Mouse (Mus musculus): Measurements from ENCODE around the gene Grip1. TPM values are rescaled to one million over a fixed set of nuclear protein-coding genes. Genes with fewer than 3 reads are reported as not detected.

The Grip1 gene
- polyA plus RNA-seq, 1 experiment from 2014 or later, result 16.2 TPM

- WGBS, result 86% methylated on average over 7 of the region's 7 CpGs
- Histone ChIP-seq H3K4me2 (ENCODE audit: low read depth) (no peak overlapping the region), H3K36me3 (ENCODE audit: control insufficient read depth, insufficient read depth, low read length) (no peaks in the 10 kb centered on the region), H3K27me3 (ENCODE audit: control insufficient read depth, insufficient read depth, low read length) (no peaks in the 10 kb centered on the region), H3K9ac (ENCODE audit: low read length) (no peak overlapping the region), H3K4me1 (ENCODE audit: control insufficient read depth, insufficient read depth, low read length) (no peaks in the 10 kb centered on the region), H3K4me3 (ENCODE audit: low read depth, low read length) (no peak overlapping the region), H3K9me3 (ENCODE audit: control insufficient read depth, low read length) (no peaks in the 10 kb centered on the region), H3K27ac (ENCODE audit: low read depth, low read length) (no peak overlapping the region)
- DNase-seq (ENCODE audit: low spot score) (no peak), ATAC-seq (ENCODE audit: insufficient read depth, low FRiP score, low TSS enrichment) (no peak)
Measured at GRCm38 (mm10) chr10:119608998-119609397, 155.4 kb downstream of the Grip1 start.

- Histone ChIP-seq H3K9ac (ENCODE audit: low read length) (no peak overlapping the region), H3K27ac (ENCODE audit: low read depth, low read length) (no peak overlapping the region), H3K27me3 (ENCODE audit: control insufficient read depth, insufficient read depth, low read length) (no peaks in the 10 kb centered on the region), H3K4me3 (ENCODE audit: low read depth, low read length) (no peak overlapping the region), H3K4me1 (ENCODE audit: control insufficient read depth, insufficient read depth, low read length) (no peaks in the 10 kb centered on the region), H3K36me3 (ENCODE audit: control insufficient read depth, insufficient read depth, low read length) (no peaks in the 10 kb centered on the region), H3K4me2 (ENCODE audit: low read depth) (no peak overlapping the region), H3K9me3 (ENCODE audit: control insufficient read depth, low read length) (no peaks in the 10 kb centered on the region)
- DNase-seq (ENCODE audit: low spot score), result no peak
- ATAC-seq (ENCODE audit: insufficient read depth, low FRiP score, low TSS enrichment), result no peak
- WGBS, result 64% methylated on average over 9 of the region's 9 CpGs
Measured at GRCm38 (mm10) chr10:119610279-119610895, 156.8 kb downstream of the Grip1 start.

GRCm38 (mm10) chr10:119612034-119612433, 158.4 kb downstream of the Grip1 start:
- H3K4me2 ChIP-seq (ENCODE audit: low read depth), result no peak overlapping the region
- no peaks in the 10 kb centered on the region for H3K36me3 ChIP-seq (ENCODE audit: control insufficient read depth, insufficient read depth, low read length)
- no peaks in the 10 kb centered on the region for H3K4me1 ChIP-seq (ENCODE audit: control insufficient read depth, insufficient read depth, low read length)
- DNase-seq (ENCODE audit: low spot score), result no peak
- WGBS, result 88% methylated on average over 5 of the region's 5 CpGs
- H3K9me3 ChIP-seq (ENCODE audit: control insufficient read depth, low read length), result no peaks in the 10 kb centered on the region
- no peak for ATAC-seq (ENCODE audit: insufficient read depth, low FRiP score, low TSS enrichment)
- H3K27ac ChIP-seq (ENCODE audit: low read depth, low read length), result no peak overlapping the region
- no peaks in the 10 kb centered on the region for H3K27me3 ChIP-seq (ENCODE audit: control insufficient read depth, insufficient read depth, low read length)
- H3K4me3 ChIP-seq (ENCODE audit: low read depth, low read length), result no peak overlapping the region
- H3K9ac ChIP-seq (ENCODE audit: low read length), result no peak overlapping the region

GRCm38 (mm10) chr10:119614726-119615125, 161.1 kb downstream of the Grip1 start:
- no peak overlapping the region for H3K9ac ChIP-seq (ENCODE audit: low read length)
- ATAC-seq (ENCODE audit: insufficient read depth, low FRiP score, low TSS enrichment), result no peak
- no peak overlapping the region for H3K27ac ChIP-seq (ENCODE audit: low read depth, low read length)
- no peak overlapping the region for H3K4me2 ChIP-seq (ENCODE audit: low read depth)
- no peaks in the 10 kb centered on the region for H3K27me3 ChIP-seq (ENCODE audit: control insufficient read depth, insufficient read depth, low read length)
- DNase-seq (ENCODE audit: low spot score), result no peak
- no peaks in the 10 kb centered on the region for H3K36me3 ChIP-seq (ENCODE audit: control insufficient read depth, insufficient read depth, low read length)
- no peaks in the 10 kb centered on the region for H3K9me3 ChIP-seq (ENCODE audit: control insufficient read depth, low read length)
- WGBS, result 47% methylated on average over 7 of the region's 7 CpGs
- no peak overlapping the region for H3K4me3 ChIP-seq (ENCODE audit: low read depth, low read length)
- H3K4me1 ChIP-seq (ENCODE audit: control insufficient read depth, insufficient read depth, low read length), result no peaks in the 10 kb centered on the region

- Histone ChIP-seq H3K27ac (ENCODE audit: low read depth, low read length) (no peak overlapping the region), H3K27me3 (ENCODE audit: control insufficient read depth, insufficient read depth, low read length) (no peaks in the 10 kb centered on the region), H3K36me3 (ENCODE audit: control insufficient read depth, insufficient read depth, low read length) (no peaks in the 10 kb centered on the region), H3K4me2 (ENCODE audit: low read depth) (no peak overlapping the region), H3K4me3 (ENCODE audit: low read depth, low read length) (no peak overlapping the region), H3K4me1 (ENCODE audit: control insufficient read depth, insufficient read depth, low read length) (no peaks in the 10 kb centered on the region), H3K9me3 (ENCODE audit: control insufficient read depth, low read length) (no peaks in the 10 kb centered on the region), H3K9ac (ENCODE audit: low read length) (no peak overlapping the region)
- ATAC-seq (ENCODE audit: insufficient read depth, low FRiP score, low TSS enrichment) (no peak), DNase-seq (ENCODE audit: low spot score) (peak; percentile 59)
- 70% methylated on average over 14 of the region's 14 CpGs for WGBS
Measured at GRCm38 (mm10) chr10:119615240-119615885, 161.7 kb downstream of the Grip1 start.

GRCm38 (mm10) chr10:119616078-119616477, 162.4 kb downstream of the Grip1 start:
- ATAC-seq (ENCODE audit: insufficient read depth, low FRiP score, low TSS enrichment), result no peak
- 77% methylated on average over 3 of the region's 3 CpGs for WGBS
- H3K9me3 ChIP-seq (ENCODE audit: control insufficient read depth, low read length), result no peaks in the 10 kb centered on the region
- H3K27me3 ChIP-seq (ENCODE audit: control insufficient read depth, insufficient read depth, low read length), result no peaks in the 10 kb centered on the region
- H3K9ac ChIP-seq (ENCODE audit: low read length), result no peak overlapping the region
- no peaks in the 10 kb centered on the region for H3K36me3 ChIP-seq (ENCODE audit: control insufficient read depth, insufficient read depth, low read length)
- no peak overlapping the region for H3K4me2 ChIP-seq (ENCODE audit: low read depth)
- H3K4me3 ChIP-seq (ENCODE audit: low read depth, low read length), result no peak overlapping the region
- H3K27ac ChIP-seq (ENCODE audit: low read depth, low read length), result no peak overlapping the region
- H3K4me1 ChIP-seq (ENCODE audit: control insufficient read depth, insufficient read depth, low read length), result no peaks in the 10 kb centered on the region
- DNase-seq (ENCODE audit: low spot score), result no peak

- no peaks in the 10 kb centered on the region for H3K27me3 ChIP-seq (ENCODE audit: control insufficient read depth, insufficient read depth, low read length)
Measured at GRCm38 (mm10) chr10:119628656-119629055, 175.0 kb downstream of the Grip1 start.

GRCm38 (mm10) chr10:119630401-119630800, 176.8 kb downstream of the Grip1 start:
- WGBS, result 66% methylated on average over 5 of the region's 5 CpGs
- no peak for DNase-seq (ENCODE audit: low spot score)
- Histone ChIP-seq H3K9ac (ENCODE audit: low read length) (no peak overlapping the region), H3K27ac (ENCODE audit: low read depth, low read length) (no peak overlapping the region), H3K4me1 (ENCODE audit: control insufficient read depth, insufficient read depth, low read length) (no peaks in the 10 kb centered on the region), H3K4me3 (ENCODE audit: low read depth, low read length) (no peak overlapping the region), H3K27me3 (ENCODE audit: control insufficient read depth, insufficient read depth, low read length) (no peaks in the 10 kb centered on the region), H3K36me3 (ENCODE audit: control insufficient read depth, insufficient read depth, low read length) (no peaks in the 10 kb centered on the region), H3K9me3 (ENCODE audit: control insufficient read depth, low read length) (no peaks in the 10 kb centered on the region), H3K4me2 (ENCODE audit: low read depth) (no peak overlapping the region)
- ATAC-seq (ENCODE audit: insufficient read depth, low FRiP score, low TSS enrichment), result no peak

More at GRCm38 (mm10) chr10:119628656-119629055, 175.0 kb downstream of the Grip1 start:
- Histone ChIP-seq H3K4me2 (ENCODE audit: low read depth) (no peak overlapping the region), H3K4me1 (ENCODE audit: control insufficient read depth, insufficient read depth, low read length) (no peaks in the 10 kb centered on the region), H3K4me3 (ENCODE audit: low read depth, low read length) (no peak overlapping the region), H3K9me3 (ENCODE audit: control insufficient read depth, low read length) (no peaks in the 10 kb centered on the region), H3K27ac (ENCODE audit: low read depth, low read length) (no peak overlapping the region), H3K36me3 (ENCODE audit: control insufficient read depth, insufficient read depth, low read length) (no peaks in the 10 kb centered on the region), H3K9ac (ENCODE audit: low read length) (no peak overlapping the region)
- WGBS, result 68% methylated on average over 4 of the region's 4 CpGs
- DNase-seq (ENCODE audit: low spot score), result no peak
- ATAC-seq (ENCODE audit: insufficient read depth, low FRiP score, low TSS enrichment), result no peak

- no peak overlapping the region for H3K27ac ChIP-seq (ENCODE audit: low read depth, low read length)
- H3K36me3 ChIP-seq (ENCODE audit: control insufficient read depth, insufficient read depth, low read length), result no peaks in the 10 kb centered on the region
- H3K4me3 ChIP-seq (ENCODE audit: low read depth, low read length), result no peak overlapping the region
- H3K4me1 ChIP-seq (ENCODE audit: control insufficient read depth, insufficient read depth, low read length), result no peaks in the 10 kb centered on the region
- H3K9ac ChIP-seq (ENCODE audit: low read length), result no peak overlapping the region
- no peak for DNase-seq (ENCODE audit: low spot score)
- H3K9me3 ChIP-seq (ENCODE audit: control insufficient read depth, low read length), result no peaks in the 10 kb centered on the region
- ATAC-seq (ENCODE audit: insufficient read depth, low FRiP score, low TSS enrichment), result no peak
- H3K27me3 ChIP-seq (ENCODE audit: control insufficient read depth, insufficient read depth, low read length), result no peaks in the 10 kb centered on the region
- H3K4me2 ChIP-seq (ENCODE audit: low read depth), result no peak overlapping the region
- 86% methylated on average over 9 of the region's 9 CpGs for WGBS
Measured at GRCm38 (mm10) chr10:119631966-119632365, 178.3 kb downstream of the Grip1 start.

All from neural tube, embryonic 11.5 days (tissue).